Mouse (Mus musculus) urinary bladder, adult 2 months (tissue): Measurements from ENCODE around the gene Fjx1. TPM values are rescaled to one million over a fixed set of nuclear protein-coding genes. Genes with fewer than 3 reads are reported as not detected.

Experiments used
- DNase-seq: peaks from one replicate; pipeline ENCODE4 v3.0.0; 2022; ENCODE audit warnings: low spot score
- polyA plus RNA-seq: library from polyadenylated mRNA; depleted of rRNA; stranded (reverse); fragments of >200 nt; gene quantifications from 2 replicates; pipeline ENCODE4 v1.2.3, GENCODE M21; 2012; rRNA removed

Gene Fjx1
- 5.7 and 6.6 TPM in 2 replicates for polyA plus RNA-seq

GRCm38 (mm10) chr2:102451671-102452549 is at the start of gene Fjx1:
TSS of gene Fjx1 (minus strand) at chr2:102452499.
- peak; percentile 41 for DNase-seq

DNA sequence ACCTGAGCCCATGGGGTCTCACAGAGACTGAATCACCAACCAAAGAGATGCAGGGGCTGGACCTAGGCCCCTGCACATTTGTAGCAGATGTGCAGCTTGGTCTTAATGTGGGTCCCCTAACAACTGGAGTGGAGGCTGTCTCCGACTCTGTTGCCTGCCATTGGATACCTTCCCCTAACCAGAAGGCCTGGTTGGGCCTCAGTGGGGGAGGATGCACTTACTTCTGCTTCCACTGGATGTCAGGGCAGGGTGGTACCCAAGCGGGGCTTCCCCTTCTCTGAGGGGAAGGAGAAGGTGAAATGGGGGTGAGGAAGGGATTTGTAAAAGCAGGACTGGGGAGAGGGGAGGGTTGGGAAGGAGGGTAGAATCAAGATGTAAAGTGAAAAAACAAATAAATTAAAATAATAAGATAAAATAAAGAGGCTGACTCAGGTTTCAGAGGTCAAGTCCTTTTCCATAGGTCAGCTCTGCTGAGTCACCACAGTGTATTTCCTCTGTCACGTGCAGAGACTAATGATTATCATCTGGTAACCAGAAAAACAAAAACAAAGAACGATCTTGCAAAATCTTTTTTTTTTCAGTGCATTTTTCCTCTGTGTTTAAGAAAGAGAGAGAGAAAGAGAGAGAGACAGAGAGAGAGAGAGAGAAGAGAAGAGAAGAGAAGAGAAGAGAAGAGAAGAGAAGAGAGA is 47.8 kb upstream of the Fjx1 start:
- DNase-seq: no peak

- no peak for DNase-seq
Observed at GRCm38 (mm10) chr2:102480738-102481137, 28.4 kb upstream of the Fjx1 start.

- no peak for DNase-seq
Observed at GRCm38 (mm10) chr2:102476101-102476500, 23.8 kb upstream of the Fjx1 start.

- DNase-seq: no peak
Observed at GRCm38 (mm10) chr2:102468645-102469044, 16.3 kb upstream of the Fjx1 start.

DNA sequence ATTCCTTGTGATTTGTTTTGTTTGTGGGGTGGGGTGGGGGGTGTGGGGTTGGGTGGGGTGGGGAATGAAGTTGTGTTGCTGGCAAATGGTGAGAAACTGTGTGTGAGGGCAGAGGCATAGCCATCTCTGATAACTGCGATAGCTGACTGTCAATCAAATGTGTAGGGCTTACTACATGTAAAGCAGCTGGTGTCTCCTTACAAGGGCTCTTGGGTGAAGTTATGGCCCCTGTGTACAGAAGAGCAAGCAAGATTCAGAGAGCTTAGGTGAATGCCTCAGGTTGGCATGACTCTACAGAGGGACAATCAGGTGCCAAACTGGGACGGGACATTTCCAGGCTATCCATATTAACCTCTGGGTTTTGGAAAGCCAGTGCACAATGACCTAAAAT is 12.0 kb upstream of the Fjx1 start:
- DNase-seq: no peak

- no peak for DNase-seq
Observed at GRCm38 (mm10) chr2:102463587-102464341, 11.5 kb upstream of the Fjx1 start.

DNA sequence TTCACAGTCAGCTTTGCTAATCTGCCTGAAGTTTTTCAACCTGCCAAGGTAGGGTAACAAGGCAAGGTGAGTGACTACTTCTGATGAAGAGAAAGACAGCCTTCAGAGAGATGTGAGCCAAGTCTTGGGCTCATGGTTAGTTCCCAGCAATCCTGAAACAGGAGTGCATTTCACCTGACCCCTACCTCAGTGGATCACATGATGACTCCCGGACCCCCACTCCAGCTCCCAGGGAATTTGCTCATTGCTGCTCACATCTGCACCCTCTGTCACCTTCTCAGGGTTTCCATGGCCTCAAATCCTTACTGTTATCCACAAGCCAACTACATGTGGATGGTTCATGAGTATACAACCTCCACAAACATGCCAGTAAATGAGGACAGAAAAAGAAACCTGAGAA is 9.2 kb upstream of the Fjx1 start:
- no peak for DNase-seq

GRCm38 (mm10) chr2:102455126-102455525 is 2.8 kb upstream of the Fjx1 start:
- DNase-seq: no peak

- DNase-seq: no peak
Observed at GRCm38 (mm10) chr2:102453447-102453846, 1.1 kb upstream of the Fjx1 start.

GRCm38 (mm10) chr2:102450761-102451670 is 1.3 kb downstream of the Fjx1 start:
- peak; percentile 53 for DNase-seq

DNA sequence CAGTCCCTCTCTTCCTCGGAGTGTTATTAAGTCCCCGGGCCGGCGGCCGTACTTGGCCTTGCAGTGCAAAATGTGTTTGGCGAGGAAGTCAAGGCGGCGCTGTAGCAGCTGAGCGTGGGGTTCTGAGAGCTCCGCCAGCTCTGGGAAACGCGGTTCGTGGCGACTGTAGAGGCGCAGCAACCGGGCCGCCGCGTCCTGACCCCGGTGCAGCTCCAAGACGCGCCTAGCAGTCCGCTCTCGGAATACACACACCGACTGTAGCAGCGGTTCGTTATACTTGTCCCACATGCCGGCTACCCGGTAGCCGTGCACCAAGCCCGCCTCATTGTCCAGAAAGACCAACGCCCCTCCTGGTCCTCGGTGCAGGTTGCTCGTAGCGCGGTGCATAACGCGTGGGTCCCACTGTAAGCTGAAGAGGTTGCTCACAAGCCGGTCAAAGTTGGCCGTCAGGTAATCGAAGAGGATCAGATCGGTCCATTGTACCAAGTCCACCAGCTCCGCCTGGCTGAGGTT is 2.0 kb downstream of the Fjx1 start:
- DNase-seq: no peak

DNA sequence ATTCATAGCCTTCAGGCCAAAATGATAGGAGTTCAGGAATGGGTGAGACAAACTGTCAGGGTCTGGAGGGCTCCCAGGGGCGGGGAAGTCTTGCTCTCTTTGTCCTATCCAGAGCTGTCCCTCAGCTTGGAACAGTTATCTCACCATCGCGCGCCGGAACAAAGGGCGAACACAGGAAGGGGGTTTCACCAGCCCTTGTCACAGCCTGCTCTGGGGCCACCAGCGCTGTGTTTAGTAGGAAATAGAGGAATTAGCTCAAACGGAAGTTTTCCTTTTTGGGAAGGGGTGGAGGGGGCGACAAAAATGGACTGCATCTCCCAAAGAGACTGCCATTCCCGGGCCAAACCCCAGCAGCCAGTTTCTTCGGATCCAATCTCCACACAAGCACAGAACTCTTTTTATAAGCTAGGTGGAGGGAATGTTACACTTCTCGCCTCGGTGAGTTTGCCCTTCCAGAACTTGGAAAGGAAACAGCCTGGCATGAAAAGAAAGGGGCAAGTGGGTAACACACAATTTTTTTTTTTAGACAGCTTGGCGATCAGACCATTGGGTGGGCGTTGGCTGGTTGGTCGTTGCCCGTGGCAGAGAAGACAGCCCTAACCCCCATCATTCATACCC is 2.6 kb downstream of the Fjx1 start:
- no peak for DNase-seq

- no peak for DNase-seq
Observed at GRCm38 (mm10) chr2:102449056-102449455, 3.2 kb downstream of the Fjx1 start.

- DNase-seq: no peak
Observed at GRCm38 (mm10) chr2:102447831-102448230, 4.5 kb downstream of the Fjx1 start.

DNA sequence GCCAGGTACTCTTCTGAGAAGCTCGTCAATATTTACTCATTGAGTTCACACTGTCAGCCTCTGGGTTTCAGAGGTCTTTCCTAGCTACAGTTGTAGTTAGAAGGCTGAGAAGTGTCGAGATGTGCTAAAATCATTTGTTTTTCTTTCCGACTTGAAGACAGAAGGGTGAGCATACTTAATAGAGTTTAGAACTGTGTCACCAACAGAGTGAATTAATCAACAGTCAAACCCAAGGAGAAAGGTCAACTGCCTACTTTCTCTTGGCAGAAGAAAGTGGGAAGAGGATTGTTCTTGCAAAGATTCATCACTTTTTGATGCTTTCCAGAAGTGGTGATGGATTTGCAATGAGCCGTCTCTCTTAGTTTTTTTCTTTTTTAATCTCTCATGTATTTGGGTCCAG is 5.4 kb downstream of the Fjx1 start:
- DNase-seq: no peak

- no peak for DNase-seq
Observed at GRCm38 (mm10) chr2:102437357-102438030, 14.8 kb downstream of the Fjx1 start.

GRCm38 (mm10) chr2:102433879-102434278 is 18.4 kb downstream of the Fjx1 start:
- no peak for DNase-seq

DNA sequence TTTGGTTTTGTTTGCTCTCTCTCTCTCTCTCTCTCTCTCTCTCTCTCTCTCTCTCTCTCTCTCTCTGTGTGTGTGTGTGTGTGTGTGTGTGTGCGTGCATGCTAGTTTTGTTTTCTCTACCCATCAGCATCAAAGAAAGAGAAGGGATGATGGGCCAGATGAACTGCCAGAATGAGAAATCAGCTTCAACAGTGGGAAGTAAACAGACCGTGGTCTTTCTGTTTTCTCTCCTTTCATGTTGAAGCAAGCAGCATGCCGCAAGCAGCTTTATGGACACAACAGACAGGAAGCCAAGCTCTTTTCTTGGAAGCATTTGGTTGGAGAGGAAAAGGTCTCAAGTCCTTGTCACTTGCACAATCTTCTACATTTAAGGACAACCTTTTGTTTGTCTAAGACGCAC is 21.2 kb downstream of the Fjx1 start:
- no peak for DNase-seq

DNA sequence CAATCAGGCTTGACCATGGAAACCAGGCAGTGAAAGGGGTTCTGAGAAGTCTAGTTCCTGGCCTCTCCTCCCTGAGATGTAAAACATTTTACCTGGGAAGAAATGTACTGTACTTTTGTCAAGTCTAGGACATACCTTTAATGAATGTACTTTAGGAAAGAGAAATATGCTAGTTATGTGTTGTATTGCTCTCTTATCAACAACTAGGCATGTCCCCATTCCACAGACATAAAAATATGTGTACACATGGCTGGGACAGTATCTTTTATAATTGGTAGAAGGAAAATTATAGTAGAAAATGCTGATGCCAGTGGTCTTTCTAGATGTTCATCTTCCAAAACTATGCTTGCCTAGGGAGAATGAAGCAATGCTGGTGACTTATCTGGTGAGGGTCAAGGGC is 24.3 kb downstream of the Fjx1 start:
- DNase-seq: no peak
